Mouse (Mus musculus) CH12.LX (cell line): ENCODE results near the gene Zfp931.

Experiments used
- CTCF ChIP-seq, 2 experiments: IDR thresholded peaks in 1 of 2; conservative IDR thresholded peaks in 1 of 2; 2 replicates each; pipeline ENCODE4 v1.5.1; 2011 to 2012; ENCODE audit warnings: low read depth in 2 of 2, low read length in 2 of 2, improper control_type of control experiment in 1 of 2, inconsistent platforms in 1 of 2, mild to moderate bottlenecking in 1 of 2, moderate library complexity in 1 of 2
- HCFC1 ChIP-seq: IDR thresholded peaks from 2 replicates; pipeline ENCODE4 v1.6.1; 2012; ENCODE audit warnings: low read depth, mild to moderate bottlenecking, inconsistent platforms, low read length, improper control_type of control experiment

DNA sequence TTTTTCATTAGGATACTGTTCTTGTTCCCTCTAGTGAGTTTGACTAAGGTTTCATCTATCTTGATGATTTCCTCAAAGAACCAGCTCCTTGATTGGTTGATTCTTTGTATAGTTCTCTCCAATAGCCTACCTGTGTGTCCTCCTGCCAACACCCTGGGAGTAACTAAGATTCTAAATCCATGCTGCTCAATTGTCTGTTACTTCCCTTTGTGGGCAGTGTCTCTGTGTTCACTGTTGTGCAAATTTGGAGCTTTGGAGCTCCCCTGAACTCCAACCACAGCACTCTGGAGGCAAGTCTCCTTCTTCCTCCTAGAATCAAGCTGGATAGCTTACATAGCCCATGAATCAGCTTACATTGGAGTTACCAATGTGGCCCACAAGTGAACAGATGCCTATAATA lies 11.3 kb upstream of the Zfp931 start:
- TF ChIP-seq CTCF (conservative IDR thresholded peaks at IDR 0.05 in 1 of 2, IDR thresholded peaks at IDR 0.05 in 1 of 2; ENCODE audit: low read depth in 2 of 2, low read length in 2 of 2): no peak
- no peak for TF ChIP-seq HCFC1
